Mouse (Mus musculus): ENCODE results near the gene Atp5j2. TPM values are rescaled to one million over a fixed set of nuclear protein-coding genes. Genes with fewer than 3 reads are reported as not detected.

Atp5j2 gene
- polyA plus RNA-seq, 1 experiment: 175 TPM

GRCm38 (mm10) chr5:145223395-145223794 lies 31.5 kb upstream of the Atp5j2 start:
- DNase-seq: no peak
- peaks cover 25% of the 10 kb centered on the region for H3K36me3 ChIP-seq (ENCODE audit: control insufficient read depth, insufficient read depth, low read length)
- WGBS: 96% methylated on average over 12 of the region's 12 CpGs
- no peak overlapping the region for H3K4me3 ChIP-seq (ENCODE audit: control insufficient read depth, insufficient read depth, low read length)
- H3K27ac ChIP-seq (ENCODE audit: control insufficient read depth, insufficient read depth, low read length): no peak overlapping the region
- TF ChIP-seq CTCF (IDR thresholded peaks at IDR 0.05; ENCODE audit: borderline replicate concordance, control insufficient read depth, extremely low read depth, insufficient read depth, low read length, poor library complexity) (no peak), POLR2A (IDR thresholded peaks at IDR 0.05; ENCODE audit: control insufficient read depth, extremely low read depth, insufficient read depth, low read length, poor library complexity) (no peak)
- H3K27me3 ChIP-seq (ENCODE audit: control insufficient read depth, insufficient read depth, low read length): no peaks in the 10 kb centered on the region
- H3K4me1 ChIP-seq (replicated peaks; ENCODE audit: control insufficient read depth, insufficient read depth, low read length): no peaks in the 10 kb centered on the region

GRCm38 (mm10) chr5:145222840-145223239 lies 31.0 kb upstream of the Atp5j2 start:
- no peak for DNase-seq
- WGBS: 97% methylated on average over 5 of the region's 5 CpGs
- no peak for TF ChIP-seq POLR2A (IDR thresholded peaks at IDR 0.05; ENCODE audit: control insufficient read depth, extremely low read depth, insufficient read depth, low read length, poor library complexity)
- no peak for TF ChIP-seq CTCF (IDR thresholded peaks at IDR 0.05; ENCODE audit: borderline replicate concordance, control insufficient read depth, extremely low read depth, insufficient read depth, low read length, poor library complexity)
- Histone ChIP-seq H3K27ac (ENCODE audit: control insufficient read depth, insufficient read depth, low read length) (no peak overlapping the region), H3K36me3 (ENCODE audit: control insufficient read depth, insufficient read depth, low read length) (peaks cover 30% of the 10 kb centered on the region), H3K4me1 (replicated peaks; ENCODE audit: control insufficient read depth, insufficient read depth, low read length) (no peaks in the 10 kb centered on the region), H3K4me3 (ENCODE audit: control insufficient read depth, insufficient read depth, low read length) (no peak overlapping the region), H3K27me3 (ENCODE audit: control insufficient read depth, insufficient read depth, low read length) (no peaks in the 10 kb centered on the region)

- DNase-seq: no peak
- no peak for TF ChIP-seq POLR2A (IDR thresholded peaks at IDR 0.05; ENCODE audit: control insufficient read depth, extremely low read depth, insufficient read depth, low read length, poor library complexity)
- H3K4me1 ChIP-seq (replicated peaks; ENCODE audit: control insufficient read depth, insufficient read depth, low read length): no peaks in the 10 kb centered on the region
- H3K27me3 ChIP-seq (ENCODE audit: control insufficient read depth, insufficient read depth, low read length): no peaks in the 10 kb centered on the region
- WGBS: over 99% methylated on average over 8 of the region's 8 CpGs
- no peak overlapping the region for H3K4me3 ChIP-seq (ENCODE audit: control insufficient read depth, insufficient read depth, low read length)
- H3K27ac ChIP-seq (ENCODE audit: control insufficient read depth, insufficient read depth, low read length): no peak overlapping the region
- peaks cover 31% of the 10 kb centered on the region for H3K36me3 ChIP-seq (ENCODE audit: control insufficient read depth, insufficient read depth, low read length)
Observed at GRCm38 (mm10) chr5:145219981-145220380, 28.1 kb upstream of the Atp5j2 start.

GRCm38 (mm10) chr5:145218671-145219070 lies 26.8 kb upstream of the Atp5j2 start:
- 97% methylated on average over 20 of the region's 20 CpGs for WGBS
- no peak for TF ChIP-seq POLR2A (IDR thresholded peaks at IDR 0.05; ENCODE audit: control insufficient read depth, extremely low read depth, insufficient read depth, low read length, poor library complexity)
- no peak for TF ChIP-seq CTCF (IDR thresholded peaks at IDR 0.05; ENCODE audit: borderline replicate concordance, control insufficient read depth, extremely low read depth, insufficient read depth, low read length, poor library complexity)
- Histone ChIP-seq H3K27me3 (ENCODE audit: control insufficient read depth, insufficient read depth, low read length) (no peaks in the 10 kb centered on the region), H3K4me1 (replicated peaks; ENCODE audit: control insufficient read depth, insufficient read depth, low read length) (no peaks in the 10 kb centered on the region), H3K27ac (ENCODE audit: control insufficient read depth, insufficient read depth, low read length) (no peak overlapping the region), H3K36me3 (ENCODE audit: control insufficient read depth, insufficient read depth, low read length) (peaks cover 31% of the 10 kb centered on the region), H3K4me3 (ENCODE audit: control insufficient read depth, insufficient read depth, low read length) (no peak overlapping the region)
- DNase-seq: no peak

- no peaks in the 10 kb centered on the region for H3K27me3 ChIP-seq (ENCODE audit: control insufficient read depth, insufficient read depth, low read length)
- DNase-seq: no peak
- no peak for TF ChIP-seq CTCF (IDR thresholded peaks at IDR 0.05; ENCODE audit: borderline replicate concordance, control insufficient read depth, extremely low read depth, insufficient read depth, low read length, poor library complexity)
- TF ChIP-seq POLR2A (IDR thresholded peaks at IDR 0.05; ENCODE audit: control insufficient read depth, extremely low read depth, insufficient read depth, low read length, poor library complexity): no peak
- WGBS: 98% methylated on average over 21 of the region's 21 CpGs
- H3K27ac ChIP-seq (ENCODE audit: control insufficient read depth, insufficient read depth, low read length): no peak overlapping the region
- peaks cover 31% of the 10 kb centered on the region for H3K36me3 ChIP-seq (ENCODE audit: control insufficient read depth, insufficient read depth, low read length)
- no peak overlapping the region for H3K4me3 ChIP-seq (ENCODE audit: control insufficient read depth, insufficient read depth, low read length)
- H3K4me1 ChIP-seq (replicated peaks; ENCODE audit: control insufficient read depth, insufficient read depth, low read length): no peaks in the 10 kb centered on the region
Observed at GRCm38 (mm10) chr5:145218206-145218605, 26.3 kb upstream of the Atp5j2 start.

- peaks cover 31% of the 10 kb centered on the region for H3K36me3 ChIP-seq (ENCODE audit: control insufficient read depth, insufficient read depth, low read length)
- no peak for DNase-seq
- TF ChIP-seq POLR2A (IDR thresholded peaks at IDR 0.05; ENCODE audit: control insufficient read depth, extremely low read depth, insufficient read depth, low read length, poor library complexity) (no peak), CTCF (IDR thresholded peaks at IDR 0.05; ENCODE audit: borderline replicate concordance, control insufficient read depth, extremely low read depth, insufficient read depth, low read length, poor library complexity) (no peak)
- H3K27ac ChIP-seq (ENCODE audit: control insufficient read depth, insufficient read depth, low read length): no peak overlapping the region
- H3K4me3 ChIP-seq (ENCODE audit: control insufficient read depth, insufficient read depth, low read length): no peak overlapping the region
- H3K4me1 ChIP-seq (replicated peaks; ENCODE audit: control insufficient read depth, insufficient read depth, low read length): no peaks in the 10 kb centered on the region
- H3K27me3 ChIP-seq (ENCODE audit: control insufficient read depth, insufficient read depth, low read length): no peaks in the 10 kb centered on the region
- 92% methylated on average over 6 of the region's 6 CpGs for WGBS
Observed at GRCm38 (mm10) chr5:145217746-145218145, 25.9 kb upstream of the Atp5j2 start.

- TF ChIP-seq POLR2A (IDR thresholded peaks at IDR 0.05; ENCODE audit: control insufficient read depth, extremely low read depth, insufficient read depth, low read length, poor library complexity) (no peak), CTCF (IDR thresholded peaks at IDR 0.05; ENCODE audit: borderline replicate concordance, control insufficient read depth, extremely low read depth, insufficient read depth, low read length, poor library complexity) (no peak)
- peaks cover 14% of the 10 kb centered on the region for H3K36me3 ChIP-seq (ENCODE audit: control insufficient read depth, insufficient read depth, low read length)
- H3K27ac ChIP-seq (ENCODE audit: control insufficient read depth, insufficient read depth, low read length): no peak overlapping the region
- H3K4me3 ChIP-seq (ENCODE audit: control insufficient read depth, insufficient read depth, low read length): no peak overlapping the region
- WGBS: 86% methylated on average over 4 of the region's 4 CpGs
- H3K27me3 ChIP-seq (ENCODE audit: control insufficient read depth, insufficient read depth, low read length): no peaks in the 10 kb centered on the region
- no peaks in the 10 kb centered on the region for H3K4me1 ChIP-seq (replicated peaks; ENCODE audit: control insufficient read depth, insufficient read depth, low read length)
- no peak for DNase-seq
Observed at GRCm38 (mm10) chr5:145214679-145215078, 22.8 kb upstream of the Atp5j2 start.

Measured in thymus, adult 2 months (tissue).